Mouse (Mus musculus): ENCODE measurements around the gene Krtap10-10. TPM values are rescaled to one million over a fixed set of nuclear protein-coding genes. Genes with fewer than 3 reads are reported as not detected.

Gene Krtap10-10
- polyA plus RNA-seq, 1 experiment from 2014 or later = not detected

DNA sequence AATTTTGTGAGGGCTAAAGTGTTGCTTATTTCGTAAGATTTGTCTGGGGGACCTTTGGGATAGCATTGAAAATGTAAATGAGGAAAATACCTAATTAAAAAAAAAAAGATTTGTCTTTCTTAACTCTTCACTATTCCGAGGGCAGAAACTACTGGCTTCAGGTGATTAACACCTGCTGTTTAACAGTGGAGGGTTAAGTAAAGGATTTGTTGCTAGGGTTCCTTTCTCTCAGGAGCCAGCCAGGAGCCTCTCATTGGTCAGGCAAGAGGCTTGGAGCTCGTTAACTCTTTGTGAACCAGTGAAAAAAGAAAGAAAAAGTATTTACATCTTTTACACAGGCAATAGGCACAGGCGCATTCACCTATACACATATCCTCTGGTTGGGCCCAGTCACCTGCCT lies 16.5 kb upstream of the Krtap10-10 start:
- WGBS = 28% methylated on average over 4 of the region's 4 CpGs
- H3K4me2 ChIP-seq = peak overlapping the region; percentile 18; the same call in 1 of the 2 replicates
- no peaks in the 10 kb centered on the region for H3K27me3 ChIP-seq (replicated peaks)
- no peak overlapping the region for H3K9ac ChIP-seq
- no peak overlapping the region for H3K4me3 ChIP-seq
- H3K9me3 ChIP-seq = no peaks in the 10 kb centered on the region
- H3K27ac ChIP-seq = peak overlapping the region; percentile 34; the same call in 1 of the 2 replicates
- ATAC-seq (replicated peaks) = no peak
- peaks cover 3% of the 10 kb centered on the region; the same call in 1 of the 2 replicates for H3K4me1 ChIP-seq
- no peaks in the 10 kb centered on the region for H3K36me3 ChIP-seq (replicated peaks)

DNA sequence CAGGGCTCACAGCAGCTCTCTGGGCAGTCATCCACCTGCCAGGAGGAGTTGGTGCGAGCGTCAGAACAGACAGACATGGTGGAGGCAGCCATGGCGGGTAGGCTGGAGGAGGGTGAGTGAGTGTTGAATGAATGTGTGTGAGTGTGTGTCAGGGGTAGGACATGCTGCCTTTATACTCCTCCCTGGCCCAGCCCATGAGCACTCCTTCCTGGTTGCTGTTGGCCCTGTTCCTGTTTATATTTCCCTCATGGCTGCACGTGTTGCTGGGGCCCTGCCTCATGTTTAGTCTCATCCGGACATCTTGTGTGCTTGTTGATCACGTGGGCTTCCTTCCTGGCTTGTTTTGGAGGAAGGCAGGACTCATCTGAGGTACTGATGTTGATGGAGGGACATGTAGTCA lies 8.8 kb upstream of the Krtap10-10 start, which contains the start of gene Krtap10-4:
TSS of gene Krtap10-4 (minus strand) at position 145 of the 400 bp plus-strand sequence.
- Histone ChIP-seq H3K4me1 (no peaks in the 10 kb centered on the region), H3K27ac (no peak within 1 kb of the TSS), H3K4me3 (no peak within 1 kb of the TSS), H3K4me2 (no peak within 1 kb of the TSS), H3K9me3 (no peaks in the 10 kb centered on the region), H3K36me3 (replicated peaks) (no peaks in the 10 kb centered on the region), H3K9ac (no peak within 1 kb of the TSS), H3K27me3 (replicated peaks) (no peaks in the 10 kb centered on the region)
- ATAC-seq (replicated peaks) = no peak
- 57% methylated on average over 6 of the region's 6 CpGs for WGBS

- WGBS = 78% methylated on average over 6 of the region's 6 CpGs
- no peak overlapping the region for H3K4me2 ChIP-seq
- H3K9ac ChIP-seq = no peak overlapping the region
- no peak overlapping the region for H3K27ac ChIP-seq
- H3K4me1 ChIP-seq = no peaks in the 10 kb centered on the region
- H3K4me3 ChIP-seq = no peak overlapping the region
- H3K9me3 ChIP-seq = 0 out of 2 replicates have a peak, but pooled peaks cover under 1% of the 10 kb centered on the region
- ATAC-seq (replicated peaks) = no peak
- H3K27me3 ChIP-seq (replicated peaks) = no peaks in the 10 kb centered on the region
- no peaks in the 10 kb centered on the region for H3K36me3 ChIP-seq (replicated peaks)
Observed at GRCm38 (mm10) chr10:77839006-77839405, 3.3 kb downstream of the Krtap10-10 start.

DNA sequence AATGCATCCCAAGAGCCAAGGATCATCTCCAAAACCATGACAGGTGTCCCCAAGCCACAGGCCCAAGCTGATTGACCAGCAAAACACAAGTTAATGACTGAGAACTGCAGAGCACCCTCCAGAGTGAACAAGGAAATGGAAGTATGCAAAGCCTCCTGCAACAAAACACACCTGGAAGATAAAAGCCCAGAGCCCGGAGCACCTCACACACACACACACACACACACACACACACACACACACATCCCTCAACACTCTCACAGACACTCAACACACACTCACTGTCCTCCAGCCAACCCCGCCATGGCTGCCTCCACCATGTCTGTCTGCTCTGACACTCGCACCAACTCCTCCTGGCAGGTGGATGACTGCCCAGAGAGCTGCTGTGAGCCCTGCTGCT lies 10.8 kb downstream of the Krtap10-10 start, which contains the start of gene Gm36176:
TSS of gene Gm36176 (plus strand) at position 301 of the 400 bp plus-strand sequence.
- H3K9ac ChIP-seq = no peak within 1 kb of the TSS
- no peaks in the 10 kb centered on the region for H3K27me3 ChIP-seq (replicated peaks)
- H3K4me2 ChIP-seq = no peak within 1 kb of the TSS
- WGBS = 73% methylated on average over 3 of the region's 3 CpGs
- H3K27ac ChIP-seq = no peak within 1 kb of the TSS
- H3K4me3 ChIP-seq = no peak within 1 kb of the TSS
- H3K9me3 ChIP-seq = peaks cover 4% of the 10 kb centered on the region; the same call in 1 of the 2 replicates
- ATAC-seq (replicated peaks) = no peak
- H3K36me3 ChIP-seq (replicated peaks) = no peaks in the 10 kb centered on the region
- H3K4me1 ChIP-seq = no peaks in the 10 kb centered on the region

- ATAC-seq (replicated peaks) = no peak
- no peak overlapping the region for H3K27ac ChIP-seq
- no peak overlapping the region for H3K9ac ChIP-seq
- no peak overlapping the region for H3K4me2 ChIP-seq
- H3K9me3 ChIP-seq = peaks cover 4% of the 10 kb centered on the region; the same call in 1 of the 2 replicates
- H3K36me3 ChIP-seq (replicated peaks) = no peaks in the 10 kb centered on the region
- no peaks in the 10 kb centered on the region for H3K27me3 ChIP-seq (replicated peaks)
- WGBS = 15% methylated on average over 2 of the region's 2 CpGs
- H3K4me3 ChIP-seq = no peak overlapping the region
- H3K4me1 ChIP-seq = no peaks in the 10 kb centered on the region
Observed at GRCm38 (mm10) chr10:77846961-77847360, 11.2 kb downstream of the Krtap10-10 start.

DNA sequence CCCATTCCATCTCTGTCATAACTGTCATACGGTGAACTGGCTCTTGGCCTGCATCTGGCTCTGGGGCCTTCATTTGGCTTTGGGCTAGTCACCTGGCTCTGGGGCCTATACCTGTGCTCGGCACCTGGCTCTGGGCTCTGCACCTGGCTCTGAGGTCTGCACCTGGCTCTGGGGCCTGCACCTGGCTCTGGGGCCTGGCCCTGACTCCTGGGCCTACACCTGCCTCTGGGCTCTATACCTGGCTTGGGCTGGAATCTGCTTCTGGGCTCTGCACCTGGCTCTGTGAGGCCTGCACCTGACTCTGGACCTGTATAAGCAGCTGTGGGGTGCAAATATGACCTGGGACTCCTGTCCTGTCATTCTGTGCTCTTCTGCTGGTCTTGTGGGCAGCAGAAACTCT lies 11.8 kb downstream of the Krtap10-10 start:
- no peaks in the 10 kb centered on the region for H3K36me3 ChIP-seq (replicated peaks)
- no peak overlapping the region for H3K4me3 ChIP-seq
- H3K9ac ChIP-seq = no peak overlapping the region
- no peak for ATAC-seq (replicated peaks)
- no peak overlapping the region for H3K27ac ChIP-seq
- no peaks in the 10 kb centered on the region for H3K27me3 ChIP-seq (replicated peaks)
- H3K4me1 ChIP-seq = no peaks in the 10 kb centered on the region
- 75% methylated on average over 2 of the region's 2 CpGs for WGBS
- H3K9me3 ChIP-seq = peaks cover 4% of the 10 kb centered on the region; the same call in 1 of the 2 replicates
- no peak overlapping the region for H3K4me2 ChIP-seq

- H3K36me3 ChIP-seq (replicated peaks) = no peaks in the 10 kb centered on the region
- no peaks in the 10 kb centered on the region for H3K27me3 ChIP-seq (replicated peaks)
- no peak for ATAC-seq (replicated peaks)
- no peak within 1 kb of the TSS for H3K4me3 ChIP-seq
- no peak within 1 kb of the TSS for H3K4me2 ChIP-seq
- WGBS = 70% methylated on average over 9 of the region's 9 CpGs
- H3K9ac ChIP-seq = no peak within 1 kb of the TSS
- H3K27ac ChIP-seq = no peak within 1 kb of the TSS
- no peaks in the 10 kb centered on the region for H3K9me3 ChIP-seq
- no peaks in the 10 kb centered on the region for H3K4me1 ChIP-seq
Observed at GRCm38 (mm10) chr10:77852559-77852958, 16.8 kb downstream of the Krtap10-10 start, which contains the start of gene Gm10318. Gm10318 (plus strand) TSS chr10:77852859.

- Histone ChIP-seq H3K4me1 (no peaks in the 10 kb centered on the region), H3K27me3 (replicated peaks) (no peaks in the 10 kb centered on the region), H3K4me2 (no peak within 1 kb of the TSS), H3K9me3 (no peaks in the 10 kb centered on the region), H3K36me3 (replicated peaks) (no peaks in the 10 kb centered on the region), H3K4me3 (no peak within 1 kb of the TSS), H3K9ac (no peak within 1 kb of the TSS), H3K27ac (no peak within 1 kb of the TSS)
- 47% methylated on average over 7 of the region's 7 CpGs for WGBS
- ATAC-seq (replicated peaks) = no peak
Observed at GRCm38 (mm10) chr10:77861675-77862074, 25.9 kb downstream of the Krtap10-10 start, which contains the start of gene Gm3285. Gm3285 (plus strand) TSS chr10:77861975.

DNA sequence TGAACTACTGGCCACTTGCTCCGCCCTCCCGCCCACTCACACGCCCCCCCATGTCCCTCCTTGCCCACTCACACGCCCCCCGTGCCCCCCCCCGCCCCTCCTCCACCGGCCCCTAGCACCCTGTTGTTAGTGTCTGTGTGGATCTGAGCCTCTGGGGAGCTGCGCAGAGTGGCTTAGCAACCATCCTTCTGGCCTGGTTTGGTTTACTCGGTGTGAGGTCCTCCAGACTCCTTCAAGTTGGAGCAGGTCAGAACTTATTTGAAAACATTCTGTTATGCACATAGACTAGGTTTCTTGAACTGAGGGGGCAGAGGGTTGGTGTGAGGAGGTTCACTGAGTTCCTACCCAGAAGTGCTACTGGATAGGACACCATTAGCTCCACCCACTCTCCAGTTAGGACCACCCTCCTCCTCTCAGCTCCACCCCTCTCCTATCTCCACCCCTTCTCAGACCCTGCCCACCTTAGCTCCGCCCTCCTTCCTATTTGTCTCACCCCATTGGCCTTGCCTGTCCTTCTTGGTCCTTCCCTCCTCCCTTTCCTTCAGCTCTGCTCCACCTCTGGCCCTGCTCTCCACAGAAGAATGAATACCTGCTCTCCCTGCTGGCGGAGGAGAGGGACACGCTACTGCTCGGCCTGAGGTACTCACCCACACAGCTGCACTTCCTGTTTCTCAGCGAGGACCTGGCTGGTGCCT lies 28.5 kb downstream of the Krtap10-10 start:
- ATAC-seq (replicated peaks) = peak; percentile 84
- Histone ChIP-seq H3K27me3 (replicated peaks) (no peaks in the 10 kb centered on the region), H3K9ac (no peak overlapping the region), H3K9me3 (no peaks in the 10 kb centered on the region), H3K27ac (no peak overlapping the region), H3K4me1 (no peaks in the 10 kb centered on the region), H3K4me2 (peak overlapping the region; percentile 31), H3K4me3 (peak overlapping the region; percentile 22), H3K36me3 (replicated peaks) (no peaks in the 10 kb centered on the region)
- WGBS = 38% methylated on average over 14 of the region's 14 CpGs

DNA sequence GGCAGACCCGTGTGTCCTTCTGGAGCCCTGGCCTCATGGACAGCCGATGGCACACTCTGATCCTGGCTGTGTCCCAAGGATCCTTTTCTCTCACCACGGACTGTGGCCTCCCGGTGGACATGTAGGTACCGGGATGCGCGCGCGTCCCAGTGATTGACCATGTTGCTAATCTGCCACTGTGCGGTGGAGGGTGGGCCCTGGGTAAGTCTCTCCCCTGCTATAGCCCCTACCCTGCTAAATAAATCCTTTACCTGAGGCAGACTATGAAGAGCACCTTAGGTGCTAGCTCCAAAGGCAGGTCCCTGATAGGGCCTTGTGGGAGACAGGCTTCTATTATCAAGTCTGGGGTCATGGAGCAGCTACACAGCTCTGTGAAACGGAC lies 29.0 kb downstream of the Krtap10-10 start:
- no peak overlapping the region for H3K9ac ChIP-seq
- WGBS = 42% methylated on average over 11 of the region's 11 CpGs
- H3K36me3 ChIP-seq (replicated peaks) = no peaks in the 10 kb centered on the region
- H3K4me2 ChIP-seq = peak overlapping the region; percentile 31
- no peaks in the 10 kb centered on the region for H3K27me3 ChIP-seq (replicated peaks)
- H3K27ac ChIP-seq = no peak overlapping the region
- H3K9me3 ChIP-seq = no peaks in the 10 kb centered on the region
- H3K4me3 ChIP-seq = peak overlapping the region; percentile 22
- peak; percentile 62 for ATAC-seq (replicated peaks)
- H3K4me1 ChIP-seq = no peaks in the 10 kb centered on the region

DNA sequence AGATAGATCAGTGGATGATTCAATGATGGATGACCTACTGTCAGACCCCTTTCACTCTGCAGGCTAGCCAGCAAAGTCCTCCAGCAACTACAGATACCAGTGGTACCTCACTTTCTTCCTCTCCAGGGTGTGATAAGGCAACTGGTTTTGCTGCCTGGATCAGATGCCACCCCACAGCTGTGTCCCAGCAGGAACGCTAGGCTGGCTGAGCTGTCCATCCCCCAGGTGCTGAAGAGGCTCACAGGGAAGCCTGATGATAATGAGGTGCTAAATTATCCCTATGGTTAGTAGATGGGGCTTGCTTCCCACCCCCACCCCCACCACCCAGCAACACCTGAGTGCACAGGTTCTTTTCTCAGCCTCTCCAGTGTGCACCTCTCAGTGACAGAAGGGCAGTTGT lies 31.8 kb downstream of the Krtap10-10 start:
- Histone ChIP-seq H3K9ac (no peak overlapping the region), H3K9me3 (no peaks in the 10 kb centered on the region), H3K4me1 (no peaks in the 10 kb centered on the region), H3K27ac (no peak overlapping the region), H3K36me3 (replicated peaks) (no peaks in the 10 kb centered on the region), H3K4me2 (no peak overlapping the region), H3K27me3 (replicated peaks) (no peaks in the 10 kb centered on the region), H3K4me3 (no peak overlapping the region)
- 30% methylated on average over 1 of the region's 1 CpGs for WGBS
- no peak for ATAC-seq (replicated peaks)

GRCm38 (mm10) chr10:77869651-77870050 lies 33.9 kb downstream of the Krtap10-10 start:
- Histone ChIP-seq H3K4me1 (no peaks in the 10 kb centered on the region), H3K9me3 (no peaks in the 10 kb centered on the region), H3K4me3 (no peak overlapping the region), H3K9ac (no peak overlapping the region), H3K4me2 (no peak overlapping the region), H3K36me3 (replicated peaks) (no peaks in the 10 kb centered on the region), H3K27me3 (replicated peaks) (no peaks in the 10 kb centered on the region), H3K27ac (no peak overlapping the region)
- WGBS = 86% methylated on average over 7 of the region's 7 CpGs
- ATAC-seq (replicated peaks) = no peak

- no peak for ATAC-seq (replicated peaks)
- Histone ChIP-seq H3K9me3 (no peaks in the 10 kb centered on the region), H3K36me3 (replicated peaks) (no peaks in the 10 kb centered on the region), H3K4me2 (no peak overlapping the region), H3K4me1 (no peaks in the 10 kb centered on the region), H3K27ac (no peak overlapping the region), H3K9ac (no peak overlapping the region), H3K27me3 (replicated peaks) (no peaks in the 10 kb centered on the region), H3K4me3 (no peak overlapping the region)
- WGBS = 67% methylated on average over 6 of the region's 6 CpGs
Observed at GRCm38 (mm10) chr10:77878985-77879384, 43.2 kb downstream of the Krtap10-10 start.
